Mouse (Mus musculus): Measurements from ENCODE around the gene Gsk3a.

DNA sequence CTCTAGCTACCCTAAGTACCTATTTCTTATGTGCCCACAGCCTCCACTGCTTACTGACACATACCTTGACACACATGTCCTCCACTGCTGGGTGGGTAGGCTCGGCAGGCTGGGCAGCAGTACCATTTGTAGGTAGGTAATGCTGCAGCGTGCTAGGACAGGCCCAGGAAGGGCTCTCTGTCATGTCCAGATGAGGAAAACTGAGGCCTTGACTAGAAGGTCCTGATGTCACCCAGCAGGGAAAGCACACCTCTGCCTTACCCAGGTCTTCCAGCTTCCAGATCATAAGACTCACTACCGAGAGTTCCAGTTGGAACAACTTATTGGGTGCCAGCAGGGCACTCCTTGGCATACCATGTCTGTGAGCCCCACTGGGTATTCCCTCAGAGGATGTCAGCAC is 37.3 kb upstream of the Gsk3a start:
- TF ChIP-seq CTCF (IDR thresholded peaks at IDR 0.05) (no peak), EP300 (IDR thresholded peaks at IDR 0.05) (no peak)
